Mouse (Mus musculus): ENCODE results near the gene Gja5.

Gene Gja5

GRCm38 (mm10) chr3:97104696-97105430 lies 200.4 kb downstream of the Gja5 start:
- DNase-seq, result peak; percentile 83 to 91

DNA sequence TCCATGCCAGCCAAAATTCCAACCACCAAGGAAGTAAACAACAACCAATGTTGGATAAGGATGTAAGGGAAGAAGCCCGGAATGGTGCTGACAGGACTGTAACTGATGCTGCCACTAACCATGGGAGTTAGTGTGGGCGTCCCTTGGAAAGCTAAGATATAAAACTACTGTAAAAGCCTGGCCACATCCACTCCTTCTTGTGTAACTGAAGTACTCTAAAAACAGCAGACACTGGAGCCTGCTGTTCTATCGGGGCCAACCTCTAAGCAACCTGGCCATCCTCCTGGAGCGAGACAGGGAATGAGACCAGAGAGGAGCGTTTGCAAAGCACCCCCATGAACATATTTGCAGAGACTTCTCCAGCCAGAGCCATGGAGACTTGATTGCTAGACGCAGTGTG lies 213.0 kb downstream of the Gja5 start:
- DNase-seq, result no peak

- peak in 1 of 2 experiments; percentile 42 for DNase-seq
These were observed 213.8 kb downstream of the Gja5 start for GRCm38 (mm10) chr3:97118313-97118712.

GRCm38 (mm10) chr3:97124193-97124592 lies 219.7 kb downstream of the Gja5 start:
- peak in 1 of 2 experiments; percentile 5 for DNase-seq
